Mouse (Mus musculus) heart, adult 2 months (tissue): ENCODE data around the gene Tm9sf2. TPM values are rescaled to one million over a fixed set of nuclear protein-coding genes. Genes with fewer than 3 reads are reported as not detected.

Experiments used
- DNase-seq, 2 experiments: peaks; one replicate each; pipeline ENCODE4 v3.0.0; 2021
- H3K27ac ChIP-seq: fragments of 200-600 bp; 2 replicates; pipeline ENCODE4 v1.8.1; 2022
- H3K27me3 ChIP-seq: fragments of 200-500 bp; 2 replicates; pipeline ENCODE4 v1.6.1; 2012; ENCODE audit warnings: mild to moderate bottlenecking, low read length, inconsistent platforms, mixed read lengths; ENCODE audit not compliant: control insufficient read depth, insufficient read depth
- H3K36me3 ChIP-seq: fragments of 200-500 bp; 2 replicates; pipeline ENCODE4 v1.6.1; 2012; ENCODE audit warnings: low read length, inconsistent platforms; ENCODE audit not compliant: control insufficient read depth, insufficient read depth
- H3K4me1 ChIP-seq: fragments of 200-500 bp; 2 replicates; pipeline ENCODE4 v1.6.1; 2011; ENCODE audit warnings: low read length; ENCODE audit not compliant: control insufficient read depth, insufficient read depth
- H3K4me3 ChIP-seq: fragments of 200-600 bp; 2 replicates; pipeline ENCODE4 v1.8.1; 2022
- H3K79me2 ChIP-seq: fragments of 200-500 bp; replicated peaks from 2 replicates; pipeline ENCODE4 v1.6.1; 2012; ENCODE audit warnings: mild to moderate bottlenecking, inconsistent platforms, low read length, moderate library complexity, mixed read lengths; ENCODE audit not compliant: control insufficient read depth, insufficient read depth
- H3K9ac ChIP-seq: fragments of 200-500 bp; 2 replicates; pipeline ENCODE4 v1.6.1; 2012; ENCODE audit warnings: low read depth, mild to moderate bottlenecking, control low read depth, inconsistent platforms, low read length, mixed read lengths
- CTCF ChIP-seq: fragments of 200-600 bp; IDR thresholded peaks from 2 replicates; pipeline ENCODE4 v1.8.1; 2022; ENCODE audit warnings: antibody characterized with exemption, mild to moderate bottlenecking, moderate library complexity
- EP300 ChIP-seq: fragments of 200-500 bp; IDR thresholded peaks from 2 replicates; pipeline ENCODE4 v1.6.1; 2011; ENCODE audit warnings: low read depth, low read length, control low read depth; ENCODE audit not compliant: insufficient read depth
- POLR2A ChIP-seq: fragments of 200-500 bp; IDR thresholded peaks from 2 replicates; pipeline ENCODE4 v1.6.1; 2011; ENCODE audit warnings: mild to moderate bottlenecking, low read depth, low read length, control low read depth; ENCODE audit not compliant: insufficient read depth
- WGBS: fragments of 180-500 bp; shearing (Covaris S2); methylation state at CpG from one replicate; pipeline ENCODE4 v1.1.7; 2018; 5-methylcytosine and 5-hydroxymethylcytosine counted together
- intact Hi-C: fragments of 180-260 bp; cut with DNase I; formaldehyde crosslinking; loops from one replicate; pipeline ENCODE4 v1.15.1; 2025
- long read RNA-seq: library from polyadenylated mRNA; stranded (forward); transcript quantifications from one replicate; pipeline ENCODE4 v2.0.0, GENCODE M21; 2021
- polyA plus RNA-seq: library from polyadenylated mRNA; depleted of rRNA; stranded (reverse); fragments of >200 nt; gene quantifications from 2 replicates; pipeline ENCODE4 v1.2.3, GENCODE M21; 2012; rRNA removed
- total RNA-seq, 2 experiments: library from RNA; stranded (reverse); gene quantifications; 2 replicates each; pipeline ENCODE4 v1.2.3; 2021

Tm9sf2 gene
- 100 to 1,000 TPM; 121 to 143 TPM for total RNA-seq
- polyA plus RNA-seq: 71.0 and 146 TPM in 2 replicates
- long read RNA-seq, transcript Tm9sf2-201 (17 exons, 3,107 nt): major isoform, 284 of 319 reads
- long read RNA-seq, partial matches to known transcripts: 19 of 319 reads
- long read RNA-seq, other reads (novel, unspliced or antisense): 16 of 319 reads

GRCm38 (mm10) chr14:122106822-122107468 lies at the start of gene Tm9sf2:
TSS of gene Tm9sf2 (plus strand) at chr14:122107038.
- Histone ChIP-seq H3K4me1 (peaks cover 8% of the 10 kb centered on the region), H3K36me3 (peaks cover 20% of the 10 kb centered on the region), H3K27ac (peak within 1 kb of the TSS; percentile 94), H3K79me2 (peaks cover 8% of the 10 kb centered on the region; the same call in 1 of the 2 replicates), H3K27me3 (no peaks in the 10 kb centered on the region), H3K4me3 (peak within 1 kb of the TSS; percentile 97), H3K9ac (peak within 1 kb of the TSS; percentile 99)
- peak; percentile 96 to 98 for DNase-seq
- intact Hi-C loops: loop anchor here (2.0 to 10.0 kb wide), 4 partner anchors 40 to 878 kb away; partner anchors contain the start of genes Clybl, Tmtc4 and Ubac2
- under 1% methylated on average over 73 of the region's 76 CpGs for WGBS
- no peak for TF ChIP-seq CTCF
- peak; percentile 97 for TF ChIP-seq POLR2A
- peak; percentile 55; the same call in 1 of the 2 replicates for TF ChIP-seq EP300

DNA sequence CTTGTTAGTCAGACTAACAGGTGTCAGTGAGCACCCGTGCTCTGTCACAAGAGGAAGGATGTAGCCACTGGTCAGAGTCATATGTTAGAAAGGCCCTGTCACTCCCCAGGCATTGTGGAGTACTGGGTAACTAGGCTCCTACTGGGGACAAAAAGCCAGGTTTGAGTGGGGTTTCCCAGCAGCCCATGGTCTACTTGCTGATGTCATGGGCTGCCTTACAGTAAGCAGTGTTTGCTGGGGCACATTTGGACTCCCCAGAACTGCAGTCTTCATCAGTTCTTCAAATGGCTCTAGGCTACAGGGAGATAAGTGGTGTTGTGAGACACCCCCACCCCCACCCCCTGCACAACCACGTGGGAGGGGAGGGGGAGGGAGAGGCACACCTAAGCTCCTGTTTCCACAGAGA lies 48.9 kb upstream of the Tm9sf2 start:
- 33% methylated on average over 2 of the region's 2 CpGs for WGBS
- Histone ChIP-seq H3K4me3 (no peak overlapping the region), H3K27me3 (no peaks in the 10 kb centered on the region), H3K9ac (no peak overlapping the region), H3K4me1 (no peaks in the 10 kb centered on the region), H3K27ac (no peak overlapping the region), H3K36me3 (no peaks in the 10 kb centered on the region), H3K79me2 (no peaks in the 10 kb centered on the region)
- no peak for TF ChIP-seq CTCF
- no peak for DNase-seq
- intact Hi-C loops: no loop called here

- TF ChIP-seq EP300 (peak; percentile 86; the same call in 1 of the 2 replicates), POLR2A (no peak), CTCF (peak; percentile 100)
- H3K27me3 ChIP-seq: no peaks in the 10 kb centered on the region
- WGBS: 4% methylated on average over 3 of the region's 3 CpGs
Measured at GRCm38 (mm10) chr14:122060642-122061041, 46.2 kb upstream of the Tm9sf2 start.

GRCm38 (mm10) chr14:122061376-122061775 lies 45.5 kb upstream of the Tm9sf2 start:
- H3K9ac ChIP-seq: no peak overlapping the region
- no peaks in the 10 kb centered on the region for H3K36me3 ChIP-seq
- no peaks in the 10 kb centered on the region for H3K27me3 ChIP-seq
- intact Hi-C loops: loop anchor here (2.0 to 10.0 kb wide), 2 partner anchors 195 to 813 kb away; no protein-coding TSS in a partner anchor
- no peak for DNase-seq
- WGBS: 74% methylated on average over 6 of the region's 6 CpGs
- no peaks in the 10 kb centered on the region for H3K79me2 ChIP-seq
- no peaks in the 10 kb centered on the region for H3K4me1 ChIP-seq
- TF ChIP-seq POLR2A (no peak), EP300 (no peak), CTCF (no peak)
- no peak overlapping the region for H3K27ac ChIP-seq
- H3K4me3 ChIP-seq: no peak overlapping the region

More at GRCm38 (mm10) chr14:122060642-122061041, 46.2 kb upstream of the Tm9sf2 start:
- no peak overlapping the region for H3K4me3 ChIP-seq
- H3K36me3 ChIP-seq: no peaks in the 10 kb centered on the region
- intact Hi-C loops: loop anchor here (1.0 to 10.0 kb wide), 3 partner anchors 132 to 814 kb away; no protein-coding TSS in a partner anchor
- peak; percentile 81 to 83 for DNase-seq
- no peaks in the 10 kb centered on the region for H3K4me1 ChIP-seq
- no peak overlapping the region for H3K9ac ChIP-seq
- no peaks in the 10 kb centered on the region for H3K79me2 ChIP-seq
- no peak overlapping the region for H3K27ac ChIP-seq

- H3K36me3 ChIP-seq: no peaks in the 10 kb centered on the region
- no peaks in the 10 kb centered on the region for H3K4me1 ChIP-seq
- TF ChIP-seq POLR2A (no peak), CTCF (no peak), EP300 (no peak)
- DNase-seq: no peak
- H3K27me3 ChIP-seq: no peaks in the 10 kb centered on the region
- H3K79me2 ChIP-seq: no peaks in the 10 kb centered on the region
- H3K9ac ChIP-seq: no peak overlapping the region
- intact Hi-C loops: loop anchor here (10.0 kb wide), 1 partner anchor 812 kb away; no protein-coding TSS in a partner anchor
- H3K27ac ChIP-seq: no peak overlapping the region
- no peak overlapping the region for H3K4me3 ChIP-seq
- WGBS: 87% methylated on average over 10 of the region's 10 CpGs
Measured at GRCm38 (mm10) chr14:122062411-122063090, 44.3 kb upstream of the Tm9sf2 start.
